Mouse (Mus musculus) neutrophil, adult 5-6 weeks (primary cell): ENCODE measurements around the gene Cntd1. TPM values are rescaled to one million over a fixed set of nuclear protein-coding genes. Genes with fewer than 3 reads are reported as not detected.

ENCODE experiments used
- ATAC-seq: fragments of 151-379, 151-347 bp; 2 replicates; pipeline ENCODE4 v1.8.0; 2017; ENCODE audit warnings: mild to moderate bottlenecking, moderate TSS enrichment; ENCODE audit not compliant: insufficient number of reproducible peaks, poor library complexity, low FRiP score, severe bottlenecking; ENCODE audit errors: extremely low read depth
- total RNA-seq: library from RNA; stranded (forward); fragments of 200-1000 nt; gene quantifications from 2 replicates; pipeline ENCODE4 v1.2.3, GENCODE M21; 2017

The Cntd1 gene
- total RNA-seq = 0.49 and 0.81 TPM in 2 replicates

- ATAC-seq = peak; percentile 88
These were observed at the start of gene Cntd1, which contains the start of gene Coa3 for GRCm38 (mm10) chr11:101278223-101279192. Cntd1 (plus strand) TSS chr11:101279012. Coa3 (minus strand) TSS chr11:101279114.

DNA sequence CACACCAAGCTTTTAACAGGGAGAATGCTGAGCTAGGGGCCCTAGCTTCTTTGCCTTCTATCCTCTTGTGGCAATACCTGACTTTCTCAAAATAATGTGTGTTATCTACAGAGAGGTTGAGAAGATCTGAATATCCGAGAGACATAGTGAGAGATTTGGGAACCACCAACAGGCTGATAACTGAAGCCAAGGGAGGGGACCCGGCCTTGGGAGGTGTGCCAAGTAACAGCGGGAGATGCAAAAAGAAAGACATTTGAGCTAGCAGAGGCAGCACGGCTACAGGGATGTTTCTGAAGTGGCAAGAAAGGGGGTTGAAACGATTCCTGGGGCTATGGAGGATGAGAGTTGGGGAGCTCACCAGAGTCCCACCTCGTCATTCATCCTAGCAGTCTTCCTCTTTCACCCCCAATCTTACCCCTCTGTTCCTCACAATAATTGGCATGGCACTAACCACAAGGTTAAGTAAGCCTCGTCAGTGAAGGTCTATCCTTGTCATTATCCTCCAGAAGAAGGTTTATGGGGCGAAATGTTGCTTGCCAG, 49.4 kb upstream of the Cntd1 start:
- ATAC-seq = no peak

DNA sequence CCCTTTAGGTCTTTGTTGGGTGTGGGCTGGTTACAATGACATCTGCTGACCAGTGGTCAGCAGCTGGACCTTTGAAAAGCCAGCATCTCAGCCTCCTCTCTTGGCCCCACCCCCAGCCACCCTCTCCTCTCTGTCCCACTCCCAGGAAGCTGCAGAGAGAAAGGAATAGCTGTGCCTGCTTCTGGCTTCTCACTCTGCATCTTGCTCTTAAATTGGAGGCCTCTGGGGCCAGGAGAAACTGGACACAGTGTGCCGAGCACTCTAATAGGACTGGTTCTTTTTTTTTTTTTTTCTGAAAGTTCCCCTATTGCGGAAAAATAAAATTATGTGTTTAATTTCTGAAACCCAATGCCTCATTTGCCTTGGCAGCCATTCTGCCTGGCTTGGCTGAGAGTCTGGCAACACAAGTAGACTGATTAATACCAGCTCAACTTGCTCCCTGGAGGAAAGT, 48.7 kb upstream of the Cntd1 start:
- ATAC-seq = no peak

DNA sequence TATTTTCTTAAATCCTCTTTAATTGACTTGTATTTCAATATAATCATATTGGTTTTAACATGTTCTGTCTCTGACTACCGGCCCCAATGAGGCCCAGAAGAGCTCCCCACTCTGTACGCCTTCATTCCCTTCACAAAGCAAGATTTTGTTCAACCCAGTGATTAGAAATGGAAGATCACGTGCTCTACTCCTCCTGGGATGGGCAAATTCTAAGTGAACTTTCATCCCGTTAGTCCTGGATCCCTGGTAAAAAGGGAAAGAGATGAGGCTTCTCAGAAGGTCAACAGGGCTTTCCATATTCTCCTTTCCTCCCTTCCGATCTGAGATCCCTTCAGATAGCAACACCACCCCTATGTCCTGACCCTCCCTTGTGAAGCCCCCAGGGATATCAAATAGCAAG, 48.3 kb upstream of the Cntd1 start:
- ATAC-seq = no peak

- ATAC-seq = no peak
These were observed 47.6 kb upstream of the Cntd1 start for GRCm38 (mm10) chr11:101230991-101231871.

- no peak for ATAC-seq
These were observed 46.6 kb upstream of the Cntd1 start for GRCm38 (mm10) chr11:101232010-101232839.

DNA sequence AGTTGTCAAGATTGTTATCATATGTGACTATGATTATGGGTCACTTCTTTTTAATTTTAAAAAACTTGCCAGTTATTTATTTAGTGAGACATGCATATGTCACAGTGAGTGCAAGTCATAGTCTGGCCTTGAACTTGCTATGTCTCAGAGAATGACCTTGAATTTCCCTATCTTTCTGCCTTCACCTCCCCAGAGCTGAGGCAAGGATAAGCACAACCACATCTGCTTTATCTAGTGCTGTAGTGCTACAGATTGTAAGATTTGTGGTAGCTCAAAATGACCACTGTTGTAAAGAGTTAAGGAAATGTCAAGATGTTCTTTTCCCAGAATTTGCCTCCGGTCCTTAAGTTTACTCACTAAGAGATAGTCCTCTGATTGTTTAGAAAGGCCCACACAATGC, 45.6 kb upstream of the Cntd1 start:
- ATAC-seq = no peak

DNA sequence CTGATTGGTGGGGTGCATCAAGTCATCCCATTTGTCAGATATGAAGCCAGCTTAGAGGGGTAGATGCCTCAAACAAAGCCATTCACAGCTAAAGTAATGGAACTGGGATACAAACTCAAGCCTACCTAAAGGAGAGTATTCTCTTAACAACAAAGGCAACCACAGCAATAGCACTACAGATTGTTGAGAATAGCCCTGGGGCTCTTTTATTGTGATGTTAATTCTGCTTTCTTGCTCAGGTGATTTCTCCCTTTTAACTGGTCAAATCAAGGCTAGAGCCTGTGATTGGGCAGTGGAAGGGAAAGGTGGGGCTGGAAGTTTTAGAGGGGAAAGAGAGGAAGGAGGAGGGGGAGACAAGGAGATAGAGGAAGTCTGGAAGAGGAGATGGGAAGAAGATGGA, 44.7 kb upstream of the Cntd1 start:
- ATAC-seq = no peak

- no peak for ATAC-seq
These were observed 43.4 kb upstream of the Cntd1 start for GRCm38 (mm10) chr11:101235429-101235828.

DNA sequence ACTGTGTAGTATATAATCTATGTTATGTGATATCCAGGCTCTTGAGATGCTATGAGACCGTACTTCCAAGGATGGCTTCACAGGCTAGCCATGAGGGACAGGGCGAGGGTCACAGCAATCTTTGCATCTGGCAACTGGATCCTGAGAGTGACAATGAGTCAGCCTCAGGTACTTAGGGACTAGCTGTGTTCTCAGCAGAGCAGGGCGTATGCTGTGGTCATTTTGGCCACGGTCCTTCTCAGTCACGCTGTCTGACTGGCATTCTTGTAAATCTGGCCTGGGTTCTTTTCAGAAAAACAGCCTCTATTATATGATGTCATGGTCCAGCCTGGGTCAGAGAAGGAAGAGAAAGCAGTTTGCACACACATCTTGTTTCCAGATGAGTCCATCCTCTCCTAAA, 42.0 kb upstream of the Cntd1 start:
- no peak for ATAC-seq

DNA sequence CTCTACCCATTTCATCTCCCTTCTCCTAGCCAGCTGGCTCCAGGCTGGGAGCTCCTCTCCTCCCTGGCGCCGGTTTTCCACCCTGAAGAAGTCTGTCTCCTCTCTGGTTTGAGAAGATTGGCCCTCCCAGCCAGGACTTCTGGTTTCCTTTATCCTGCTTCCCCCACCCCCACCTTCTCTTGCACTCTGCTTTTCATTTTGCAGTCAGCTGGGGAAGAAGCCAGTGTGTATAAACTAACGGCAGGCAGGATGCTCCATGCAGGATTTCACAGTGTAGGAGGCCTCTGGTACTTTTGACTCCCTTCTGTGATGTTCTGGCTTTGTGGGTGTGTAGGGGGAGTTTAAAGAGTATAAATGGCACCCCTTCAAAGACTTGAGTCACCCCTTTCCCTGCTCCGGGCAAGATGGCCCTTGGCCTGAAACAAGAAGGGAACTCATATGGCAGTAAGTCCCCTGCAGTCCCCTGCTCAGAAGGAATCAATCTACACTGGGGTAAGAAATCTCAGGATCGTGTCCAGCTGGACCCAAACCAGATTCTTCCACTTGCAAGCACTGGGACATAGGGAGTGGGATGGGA, 40.7 kb upstream of the Cntd1 start:
- ATAC-seq = no peak

GRCm38 (mm10) chr11:101245071-101245470, 33.7 kb upstream of the Cntd1 start:
- ATAC-seq = no peak

DNA sequence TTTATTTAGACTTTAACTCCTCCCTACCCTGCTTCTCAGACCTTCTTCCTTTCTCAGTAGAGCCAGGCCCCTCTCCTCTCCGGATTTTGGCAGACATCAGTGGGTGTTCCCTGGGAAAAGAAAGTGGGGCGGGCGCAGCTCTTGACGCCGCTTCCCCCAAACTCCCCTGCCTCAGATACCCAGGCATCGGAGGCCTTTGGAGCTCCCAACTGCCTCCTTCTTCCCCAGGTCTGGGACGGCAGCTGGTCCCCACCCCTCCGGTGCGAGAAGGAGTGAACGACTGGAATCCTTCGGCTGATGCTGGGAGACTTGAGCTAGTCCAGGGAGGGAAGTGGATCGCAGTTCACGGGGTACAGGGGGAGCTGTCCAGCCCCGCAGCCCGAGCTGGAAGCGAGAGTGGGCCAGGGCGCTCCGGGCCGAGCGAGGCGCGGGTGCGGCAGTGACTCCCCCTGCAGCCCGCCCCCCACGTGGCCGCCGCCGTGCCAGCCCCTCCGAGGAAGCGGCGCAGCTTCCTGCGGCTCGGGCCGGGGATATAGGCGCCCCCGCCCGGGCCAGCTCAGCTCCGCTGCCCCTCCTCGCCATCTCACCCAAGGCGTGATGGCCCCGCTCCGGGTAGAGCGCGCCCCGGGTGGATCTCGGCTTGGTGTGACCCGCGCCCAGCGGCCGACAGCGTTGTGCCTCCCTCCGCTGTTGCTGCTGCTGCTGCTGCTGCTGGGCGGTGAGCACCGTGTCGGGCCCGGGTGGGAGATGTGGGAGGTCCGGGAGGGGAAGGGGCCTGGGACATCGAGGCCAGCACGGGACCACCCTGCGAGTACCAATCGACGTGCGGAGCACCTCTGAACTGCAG, 32.7 kb upstream of the Cntd1 start, which contains the start of gene Ramp2:
Ramp2 (plus strand) TSS at position 174 of the 847 bp plus-strand sequence.
- no peak for ATAC-seq

- no peak for ATAC-seq
These were observed 32.2 kb upstream of the Cntd1 start for GRCm38 (mm10) chr11:101246702-101247012.

DNA sequence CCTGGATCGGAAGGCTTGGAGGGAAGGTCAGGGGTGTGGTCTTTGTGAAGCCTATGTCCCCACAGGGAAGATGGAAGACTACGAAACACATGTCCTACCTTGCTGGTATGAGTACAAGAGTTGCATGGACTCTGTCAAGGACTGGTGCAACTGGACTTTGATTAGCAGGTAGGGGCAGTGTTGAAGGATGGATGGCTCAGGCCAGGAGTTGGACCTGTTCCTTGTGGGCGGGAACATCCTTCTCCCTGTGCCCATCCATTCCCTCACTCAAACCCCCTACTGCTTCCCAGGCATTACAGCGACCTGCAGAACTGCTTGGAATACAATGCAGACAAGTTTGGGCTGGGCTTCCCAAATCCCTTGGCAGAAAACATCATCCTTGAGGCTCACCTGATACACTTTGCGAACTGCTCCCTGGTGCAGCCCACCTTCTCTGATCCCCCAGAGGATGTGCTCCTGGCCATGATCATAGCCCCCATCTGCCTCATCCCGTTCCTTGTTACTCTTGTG, 31.2 kb upstream of the Cntd1 start:
- ATAC-seq = no peak

GRCm38 (mm10) chr11:101248258-101248994, 30.4 kb upstream of the Cntd1 start:
- ATAC-seq = no peak

GRCm38 (mm10) chr11:101251031-101251430, 27.8 kb upstream of the Cntd1 start:
- ATAC-seq = no peak
